Mouse (Mus musculus) intestine, embryonic 16.5 days (tissue): ENCODE measurements at regions not wholly inside any gene's neighbourhood (a gene's known extent, or its start where the extent isn't known, plus 50 kb on each side); places are given as distances from the start of the nearest gene placed in this dataset.

Source experiments
- ATAC-seq: fragments of 200-750 bp; cut with Nextera tagmentation; 2 replicates; pipeline ENCODE4 v1.8.0; 2017; ENCODE audit warnings: moderate TSS enrichment, moderate library complexity
- H3K27ac ChIP-seq: fragments of 300-500 bp; sonication (generic); 2 replicates; pipeline ENCODE4 v1.5.1; 2014; ENCODE audit warnings: mild to moderate bottlenecking, low read length
- H3K27me3 ChIP-seq: fragments of 300-500 bp; sonication (generic); replicated peaks from 2 replicates; pipeline ENCODE4 v1.6.1; 2014; ENCODE audit warnings: low read length, control low read depth, mixed read lengths; ENCODE audit not compliant: control insufficient read depth, insufficient read depth
- H3K36me3 ChIP-seq: fragments of 300-500 bp; sonication (generic); 2 replicates; pipeline ENCODE4 v1.6.1; 2014; ENCODE audit warnings: low read length, control low read depth; ENCODE audit not compliant: control insufficient read depth, insufficient read depth
- H3K4me1 ChIP-seq: fragments of 300-500 bp; sonication (generic); 2 replicates; pipeline ENCODE4 v1.6.1; 2014; ENCODE audit warnings: low read length, control low read depth, mixed read lengths; ENCODE audit not compliant: control insufficient read depth, insufficient read depth
- H3K4me2 ChIP-seq: fragments of 300-500 bp; sonication (generic); 2 replicates; pipeline ENCODE4 v1.6.1; 2014; ENCODE audit warnings: low read depth, low read length, control low read depth
- H3K4me3 ChIP-seq: fragments of 300-500 bp; sonication (generic); 2 replicates; pipeline ENCODE4 v1.5.1; 2014; ENCODE audit warnings: mild to moderate bottlenecking, low read length
- H3K9ac ChIP-seq: fragments of 300-500 bp; sonication (generic); 2 replicates; pipeline ENCODE4 v1.6.1; 2014; ENCODE audit warnings: low read depth, low read length
- H3K9me3 ChIP-seq: fragments of 300-500 bp; sonication (generic); 2 replicates; pipeline ENCODE4 v1.6.1; 2016; ENCODE audit warnings: low read length, control low read depth; ENCODE audit not compliant: control insufficient read depth
- WGBS: fragments of 180-500 bp; shearing (Covaris S2); extraction: QIAGEN DNeasy Blood & Tissue Kit; methylation state at CpG from one replicate; pipeline ENCODE4 v1.1.7; 2014; 5-methylcytosine and 5-hydroxymethylcytosine counted together

GRCm38 (mm10) chr5:72245382-72245781 is 77.4 kb upstream of the Commd8 start:
- Histone ChIP-seq H3K4me3 (no peak overlapping the region), H3K4me1 (no peaks in the 10 kb centered on the region), H3K27ac (no peak overlapping the region), H3K9me3 (no peaks in the 10 kb centered on the region), H3K4me2 (no peak overlapping the region), H3K9ac (no peak overlapping the region), H3K27me3 (no peaks in the 10 kb centered on the region), H3K36me3 (no peaks in the 10 kb centered on the region)
- ATAC-seq: no peak
- WGBS: 80% methylated on average over 5 of the region's 5 CpGs

- H3K36me3 ChIP-seq: no peaks in the 10 kb centered on the region
- no peaks in the 10 kb centered on the region for H3K4me1 ChIP-seq
- no peak overlapping the region for H3K4me3 ChIP-seq
- H3K27ac ChIP-seq: no peak overlapping the region
- H3K27me3 ChIP-seq: no peaks in the 10 kb centered on the region
- no peak overlapping the region for H3K9ac ChIP-seq
- no peaks in the 10 kb centered on the region for H3K9me3 ChIP-seq
- ATAC-seq: no peak
- no peak overlapping the region for H3K4me2 ChIP-seq
- WGBS: 75% methylated on average over 3 of the region's 3 CpGs
These were observed 76.1 kb upstream of the Commd8 start for GRCm38 (mm10) chr5:72244134-72244533.

GRCm38 (mm10) chr5:72242981-72243380 is 75.0 kb upstream of the Commd8 start:
- no peaks in the 10 kb centered on the region for H3K36me3 ChIP-seq
- H3K9me3 ChIP-seq: no peaks in the 10 kb centered on the region
- H3K9ac ChIP-seq: no peak overlapping the region
- ATAC-seq: no peak
- H3K4me3 ChIP-seq: no peak overlapping the region
- H3K27ac ChIP-seq: no peak overlapping the region
- no peak overlapping the region for H3K4me2 ChIP-seq
- WGBS: 72% methylated on average over 3 of the region's 3 CpGs
- no peaks in the 10 kb centered on the region for H3K4me1 ChIP-seq
- no peaks in the 10 kb centered on the region for H3K27me3 ChIP-seq

DNA sequence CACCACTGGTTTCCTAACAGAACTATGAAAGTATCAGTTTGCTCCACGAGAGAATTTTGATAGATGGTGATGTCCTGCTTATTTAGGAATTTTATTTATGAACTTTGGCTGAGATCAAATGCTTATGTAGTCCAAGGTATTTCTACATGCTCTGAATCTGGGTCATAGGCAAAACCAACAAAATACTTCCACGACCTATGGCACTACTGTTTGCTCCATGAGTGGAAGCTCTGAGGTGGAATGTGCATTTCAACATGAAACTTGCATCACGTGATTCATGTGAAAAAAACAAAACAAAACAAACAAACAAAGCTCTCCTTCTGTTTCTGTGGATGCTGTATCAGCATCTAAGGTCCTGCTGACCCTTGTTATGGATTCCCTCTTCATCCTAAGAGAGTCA is 73.5 kb upstream of the Commd8 start:
- H3K36me3 ChIP-seq: no peaks in the 10 kb centered on the region
- no peak overlapping the region for H3K4me2 ChIP-seq
- no peak overlapping the region for H3K27ac ChIP-seq
- no peaks in the 10 kb centered on the region for H3K27me3 ChIP-seq
- H3K4me3 ChIP-seq: no peak overlapping the region
- H3K9ac ChIP-seq: no peak overlapping the region
- no peaks in the 10 kb centered on the region for H3K9me3 ChIP-seq
- 83% methylated on average over 3 of the region's 3 CpGs for WGBS
- ATAC-seq: no peak
- H3K4me1 ChIP-seq: no peaks in the 10 kb centered on the region

DNA sequence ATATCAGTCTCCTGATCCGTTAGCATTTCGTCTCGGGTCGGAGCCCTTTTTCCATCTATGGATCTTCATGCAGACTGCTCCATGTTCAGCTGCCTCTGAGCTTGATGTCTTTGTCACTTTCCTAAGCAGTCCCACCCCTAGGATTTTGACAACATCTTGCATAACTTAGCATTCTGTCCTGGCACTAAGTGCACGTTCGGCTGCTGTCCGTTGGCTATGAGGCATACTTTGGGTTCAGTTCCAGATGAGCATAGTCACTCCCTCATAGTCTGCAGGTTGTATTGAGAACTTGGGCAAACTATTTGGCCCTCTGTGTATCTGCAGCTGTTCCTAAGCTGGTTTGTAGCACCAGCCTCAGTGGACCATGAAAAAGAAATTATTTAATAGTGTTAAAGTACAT is 72.3 kb upstream of the Commd8 start:
- Histone ChIP-seq H3K27me3 (no peaks in the 10 kb centered on the region), H3K4me2 (no peak overlapping the region), H3K4me3 (no peak overlapping the region), H3K36me3 (no peaks in the 10 kb centered on the region), H3K9ac (no peak overlapping the region), H3K27ac (no peak overlapping the region), H3K4me1 (no peaks in the 10 kb centered on the region), H3K9me3 (no peaks in the 10 kb centered on the region)
- WGBS: 92% methylated on average over 7 of the region's 7 CpGs
- ATAC-seq: no peak

DNA sequence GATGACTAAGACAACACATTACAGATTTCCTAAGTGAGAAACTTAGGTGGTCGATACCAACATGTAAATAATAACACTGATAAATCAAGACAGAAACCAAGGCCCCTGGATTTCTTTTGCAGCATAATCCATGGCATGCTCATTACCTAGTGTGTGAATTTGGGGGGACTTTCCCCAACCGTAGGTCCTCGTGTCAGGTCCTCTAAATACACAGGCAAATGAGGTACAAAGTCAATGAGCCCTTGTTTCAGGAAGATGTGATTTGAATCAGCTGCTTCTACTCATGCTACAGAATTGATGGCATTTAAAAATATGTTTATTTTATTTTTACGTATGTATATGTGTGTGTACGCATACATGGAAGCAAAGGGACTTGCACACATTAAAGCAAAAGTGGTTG is 59.0 kb upstream of the Commd8 start:
- H3K9ac ChIP-seq: no peak overlapping the region
- H3K4me1 ChIP-seq: no peaks in the 10 kb centered on the region
- H3K9me3 ChIP-seq: no peaks in the 10 kb centered on the region
- H3K27me3 ChIP-seq: no peaks in the 10 kb centered on the region
- H3K4me2 ChIP-seq: no peak overlapping the region
- no peaks in the 10 kb centered on the region for H3K36me3 ChIP-seq
- ATAC-seq: no peak
- H3K4me3 ChIP-seq: no peak overlapping the region
- H3K27ac ChIP-seq: no peak overlapping the region
- 78% methylated on average over 5 of the region's 5 CpGs for WGBS

GRCm38 (mm10) chr5:72225576-72226298 is 57.7 kb upstream of the Commd8 start:
- Histone ChIP-seq H3K4me3 (no peak overlapping the region), H3K9me3 (no peaks in the 10 kb centered on the region), H3K4me2 (no peak overlapping the region), H3K27ac (no peak overlapping the region), H3K4me1 (no peaks in the 10 kb centered on the region), H3K9ac (no peak overlapping the region), H3K27me3 (no peaks in the 10 kb centered on the region), H3K36me3 (no peaks in the 10 kb centered on the region)
- 79% methylated on average over 13 of the region's 13 CpGs for WGBS
- ATAC-seq: no peak

- Histone ChIP-seq H3K27ac (no peak overlapping the region), H3K9me3 (no peaks in the 10 kb centered on the region), H3K4me3 (no peak overlapping the region), H3K9ac (no peak overlapping the region), H3K36me3 (no peaks in the 10 kb centered on the region), H3K27me3 (no peaks in the 10 kb centered on the region), H3K4me2 (no peak overlapping the region), H3K4me1 (no peaks in the 10 kb centered on the region)
- no peak for ATAC-seq
- WGBS: 40% methylated on average over 7 of the region's 7 CpGs
These were observed 57.1 kb upstream of the Commd8 start for GRCm38 (mm10) chr5:72225056-72225455.

GRCm38 (mm10) chr5:72224551-72224966 is 56.6 kb upstream of the Commd8 start:
- Histone ChIP-seq H3K4me3 (no peak overlapping the region), H3K27me3 (no peaks in the 10 kb centered on the region), H3K4me2 (no peak overlapping the region), H3K36me3 (no peaks in the 10 kb centered on the region), H3K9ac (no peak overlapping the region), H3K9me3 (no peaks in the 10 kb centered on the region), H3K4me1 (no peaks in the 10 kb centered on the region), H3K27ac (no peak overlapping the region)
- ATAC-seq: no peak
- 36% methylated on average over 6 of the region's 6 CpGs for WGBS

GRCm38 (mm10) chr5:72222902-72223301 is 54.9 kb upstream of the Commd8 start:
- no peak overlapping the region for H3K4me2 ChIP-seq
- 84% methylated on average over 3 of the region's 3 CpGs for WGBS
- H3K4me1 ChIP-seq: no peaks in the 10 kb centered on the region
- H3K27ac ChIP-seq: no peak overlapping the region
- H3K9me3 ChIP-seq: no peaks in the 10 kb centered on the region
- no peak for ATAC-seq
- H3K36me3 ChIP-seq: no peaks in the 10 kb centered on the region
- H3K4me3 ChIP-seq: no peak overlapping the region
- H3K27me3 ChIP-seq: no peaks in the 10 kb centered on the region
- no peak overlapping the region for H3K9ac ChIP-seq
